11 mouse cellular contexts compared by ENCODE assay signal in the genomic region with DNA sequence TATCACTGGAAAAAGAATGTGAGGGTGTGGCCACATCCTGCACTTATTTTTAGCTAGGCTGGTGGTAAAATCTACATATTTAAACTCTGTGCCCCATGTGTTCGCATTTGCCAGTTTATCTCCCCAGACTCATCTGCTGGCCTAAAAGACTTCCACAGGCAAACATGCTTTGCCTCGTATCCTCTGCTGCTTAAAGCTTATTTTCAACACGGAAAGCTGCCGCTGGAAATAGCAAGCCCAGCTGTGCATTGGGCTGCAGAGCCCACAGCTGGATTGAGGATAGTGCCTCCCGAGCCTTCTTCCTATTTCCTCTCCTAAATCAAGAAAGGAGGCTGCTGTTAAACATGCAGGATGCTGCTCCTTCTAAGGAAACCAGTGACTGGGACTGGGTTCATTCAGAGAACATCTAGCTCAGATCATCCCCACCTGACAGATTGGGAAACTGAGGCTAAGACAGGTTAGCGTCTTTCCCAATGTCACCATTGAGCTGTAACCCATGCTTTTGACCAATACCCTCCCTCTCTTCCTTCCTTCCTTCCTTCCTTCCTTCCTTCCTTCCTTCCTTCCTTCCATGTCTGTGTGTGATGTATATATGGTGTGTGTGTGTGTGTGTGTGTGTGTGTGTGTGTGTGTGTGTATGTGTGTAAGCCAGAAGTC. TPM values are rescaled to one million over a fixed set of nuclear protein-coding genes. Genes with fewer than 3 reads are reported as not detected.
DNase-seq lines count a peak whose midpoint lies in the region; ATAC-seq and TF ChIP-seq lines count a peak whose summit lies in the region.
"Had no signal": no experiment of that assay in that cellular context is flagged by ENCODE, and none has a peak within 500 bp of the region (broad histone marks: within the 10 kb centered on the region; RNA-seq: fewer than 3 reads in every experiment).

No protein-coding gene starts in this region.

- H3K4me1 ChIP-seq in midbrain, embryonic 12.5 days, result peaks cover 40% of the 10 kb centered on the region
- H3K4me1 ChIP-seq in midbrain, postnatal 0 days (ENCODE audit: insufficient read depth, low read length), result peaks cover 5% of the 10 kb centered on the region; the same call in 1 of the 2 replicates
- peaks cover 38% of the 10 kb centered on the region for H3K4me1 ChIP-seq in intestine, embryonic 15.5 days (replicated peaks)
- H3K4me1 ChIP-seq in stomach, embryonic 15.5 days, result peaks cover 59% of the 10 kb centered on the region

- ATAC-seq in midbrain, embryonic 12.5 days (ENCODE audit: low FRiP score, low read depth), result no peak
- ATAC-seq in midbrain, postnatal 0 days (ENCODE audit: low FRiP score), result no peak
- ATAC-seq in intestine, embryonic 15.5 days, result no peak
- ATAC-seq in stomach, embryonic 15.5 days (ENCODE audit: insufficient read depth, low FRiP score, low read depth), result no peak

- WGBS in midbrain, embryonic 12.5 days, result 72% methylated on average over 6 of the region's 6 CpGs
- WGBS in midbrain, postnatal 0 days, result 69% methylated on average over 6 of the region's 6 CpGs
- 46% methylated on average over 6 of the region's 6 CpGs for WGBS in intestine, embryonic 15.5 days
- WGBS in stomach, embryonic 15.5 days, result 39% methylated on average over 6 of the region's 6 CpGs

- H3K4me2 ChIP-seq in midbrain, embryonic 12.5 days (replicated peaks), result no peak overlapping the region
- no peak overlapping the region for H3K4me2 ChIP-seq in midbrain, postnatal 0 days (ENCODE audit: low read depth, low read length, poor library complexity, severe bottlenecking)
- peak overlapping the region; percentile 56 for H3K4me2 ChIP-seq in intestine, embryonic 15.5 days (replicated peaks)
- H3K4me2 ChIP-seq in stomach, embryonic 15.5 days, result peak overlapping the region; percentile 52

- no peak for TF ChIP-seq CTCF in midbrain, postnatal 0 days (IDR thresholded peaks at IDR 0.05)

- H3K9me3 ChIP-seq in midbrain, embryonic 12.5 days, result no peaks in the 10 kb centered on the region
- H3K9me3 ChIP-seq in midbrain, postnatal 0 days (ENCODE audit: low read length), result no peaks in the 10 kb centered on the region
- H3K9me3 ChIP-seq in intestine, embryonic 15.5 days, result no peaks in the 10 kb centered on the region
- H3K9me3 ChIP-seq in stomach, embryonic 15.5 days, result no peaks in the 10 kb centered on the region

- H3K4me3 ChIP-seq in midbrain, embryonic 12.5 days, result no peak overlapping the region
- no peak overlapping the region for H3K4me3 ChIP-seq in midbrain, postnatal 0 days (ENCODE audit: low read depth, low read length)
- peak overlapping the region; percentile 16 for H3K4me3 ChIP-seq in intestine, embryonic 15.5 days (replicated peaks)
- peak overlapping the region; percentile 54 for H3K4me3 ChIP-seq in stomach, embryonic 15.5 days (replicated peaks)

- H3K9ac ChIP-seq in midbrain, embryonic 12.5 days (replicated peaks), result no peak overlapping the region
- H3K9ac ChIP-seq in midbrain, postnatal 0 days (replicated peaks; ENCODE audit: low read length, poor library complexity, severe bottlenecking), result no peak overlapping the region
- no peak overlapping the region for H3K9ac ChIP-seq in intestine, embryonic 15.5 days
- no peak overlapping the region for H3K9ac ChIP-seq in stomach, embryonic 15.5 days

- intact Hi-C loops in heart, postnatal 14 days (cut with DNase I), result no loop called here

- H3K27ac ChIP-seq in midbrain, embryonic 12.5 days (replicated peaks), result 0 out of 2 replicates have a peak overlapping the region, but pooled peaks have one; percentile 20
- no peak overlapping the region for H3K27ac ChIP-seq in midbrain, postnatal 0 days (ENCODE audit: low read depth, low read length)
- H3K27ac ChIP-seq in intestine, embryonic 15.5 days, result peak overlapping the region; percentile 38
- H3K27ac ChIP-seq in stomach, embryonic 15.5 days, result peak overlapping the region; percentile 12

- DNase-seq in heart, adult 11 months, result peak; percentile 94
- DNase-seq in heart, postnatal 14 days, result no peak
- DNase-seq in midbrain, postnatal 0 days (ENCODE audit: low spot score), result no peak
- no peak for DNase-seq in natural killer cell, adult 2 months (ENCODE audit: low spot score in 2 of 2)
- no peak for DNase-seq in frontal cortex, adult 2 months (ENCODE audit: extremely low spot score in 1 of 2, low spot score in 1 of 2)
- DNase-seq: adrenal gland, postnatal 14 days; lung, postnatal 36 days; right cerebral cortex, postnatal 14 days had no signal

- no peaks in the 10 kb centered on the region for H3K36me3 ChIP-seq in midbrain, embryonic 12.5 days
- H3K36me3 ChIP-seq in midbrain, postnatal 0 days (ENCODE audit: insufficient read depth, low read length), result no peaks in the 10 kb centered on the region
- no peaks in the 10 kb centered on the region for H3K36me3 ChIP-seq in intestine, embryonic 15.5 days
- H3K36me3 ChIP-seq in stomach, embryonic 15.5 days, result 0 out of 2 replicates have a peak, but pooled peaks cover 3% of the 10 kb centered on the region

- H3K27me3 ChIP-seq in midbrain, embryonic 12.5 days, result 0 out of 2 replicates have a peak, but pooled peaks cover 4% of the 10 kb centered on the region
- H3K27me3 ChIP-seq in midbrain, postnatal 0 days (ENCODE audit: insufficient read depth, low read length), result no peaks in the 10 kb centered on the region
- no peaks in the 10 kb centered on the region for H3K27me3 ChIP-seq in intestine, embryonic 15.5 days (replicated peaks)
- no peaks in the 10 kb centered on the region for H3K27me3 ChIP-seq in stomach, embryonic 15.5 days (replicated peaks)

RNA-seq across cellular contexts. Expression of gene Sparc, which starts 6.2 kb away (rescaled TPM):
- total RNA-seq in heart, postnatal 14 days (2021), result 1,000 to 10,000 TPM; 1,338 to 1,403 TPM
- 470 and 579 TPM in 2 replicates for polyA plus RNA-seq in midbrain, embryonic 12.5 days (2016; fragmentation: Nextera tagmentation; extraction: Ambion mirVana)
- 261 and 313 TPM in 2 replicates for total RNA-seq in midbrain, postnatal 0 days (2014; rRNA removed)
- polyA plus RNA-seq in midbrain, postnatal 0 days (2015; fragmentation: Nextera tagmentation; extraction: Ambion mirVana), result 570 and 625 TPM in 2 replicates
- 1,532 and 1,545 TPM in 2 replicates for polyA plus RNA-seq in intestine, embryonic 15.5 days (2015; fragmentation: Nextera tagmentation; extraction: Ambion mirVana)
- polyA plus RNA-seq in stomach, embryonic 15.5 days (2015; fragmentation: Nextera tagmentation; extraction: Ambion mirVana), result 1,683 and 1,927 TPM in 2 replicates
- polyA plus RNA-seq in frontal cortex, adult 2 months (2012; rRNA removed), result 433 and 435 TPM in 2 replicates

RNA-seq across cellular contexts. Expression of gene Atox1, which starts 44.3 kb away (rescaled TPM):
- 100 to 1,000 TPM; 138 to 146 TPM for total RNA-seq in heart, postnatal 14 days (2021)
- polyA plus RNA-seq in midbrain, embryonic 12.5 days (2016; fragmentation: Nextera tagmentation; extraction: Ambion mirVana), result 232 and 237 TPM in 2 replicates
- total RNA-seq in midbrain, postnatal 0 days (2014; rRNA removed), result 133 and 147 TPM in 2 replicates
- 235 and 252 TPM in 2 replicates for polyA plus RNA-seq in midbrain, postnatal 0 days (2015; fragmentation: Nextera tagmentation; extraction: Ambion mirVana)
- 370 and 402 TPM in 2 replicates for polyA plus RNA-seq in intestine, embryonic 15.5 days (2015; fragmentation: Nextera tagmentation; extraction: Ambion mirVana)
- polyA plus RNA-seq in stomach, embryonic 15.5 days (2015; fragmentation: Nextera tagmentation; extraction: Ambion mirVana), result 385 and 409 TPM in 2 replicates
- 205 and 218 TPM in 2 replicates for polyA plus RNA-seq in frontal cortex, adult 2 months (2012; rRNA removed)

RNA-seq across cellular contexts. Expression of gene G3bp1, which starts 52.7 kb away (rescaled TPM):
- total RNA-seq in heart, postnatal 14 days (2021), result 10 to 100 TPM; 40.3 to 44.7 TPM
- 209 and 215 TPM in 2 replicates for polyA plus RNA-seq in midbrain, embryonic 12.5 days (2016; fragmentation: Nextera tagmentation; extraction: Ambion mirVana)
- total RNA-seq in midbrain, postnatal 0 days (2014; rRNA removed), result 59.2 and 63.2 TPM in 2 replicates
- 63.5 and 67.4 TPM in 2 replicates for polyA plus RNA-seq in midbrain, postnatal 0 days (2015; fragmentation: Nextera tagmentation; extraction: Ambion mirVana)
- 163 and 179 TPM in 2 replicates for polyA plus RNA-seq in intestine, embryonic 15.5 days (2015; fragmentation: Nextera tagmentation; extraction: Ambion mirVana)
- 145 and 163 TPM in 2 replicates for polyA plus RNA-seq in stomach, embryonic 15.5 days (2015; fragmentation: Nextera tagmentation; extraction: Ambion mirVana)
- 26.7 and 28.1 TPM in 2 replicates for polyA plus RNA-seq in frontal cortex, adult 2 months (2012; rRNA removed)

Comparison
In these comparisons a context has a peak if more than half of its experiments do, and no peak if none do; other contexts are left out.
1. H3K4me2 ChIP-seq: peak in intestine, embryonic 15.5 days (single experiment) and stomach, embryonic 15.5 days (single experiment); none in midbrain, embryonic 12.5 days (single experiment) and midbrain, postnatal 0 days (single experiment).
2. H3K4me3 ChIP-seq: peak in intestine, embryonic 15.5 days (single experiment) and stomach, embryonic 15.5 days (single experiment); none in midbrain, embryonic 12.5 days (single experiment) and midbrain, postnatal 0 days (single experiment).